Mouse (Mus musculus) spleen, adult 2 months (tissue): ENCODE measurements around the gene S100pbp. TPM values are rescaled to one million over a fixed set of nuclear protein-coding genes. Genes with fewer than 3 reads are reported as not detected.

ENCODE experiments used
- DNase-seq, 2 experiments: peaks; one replicate each; pipeline versions ENCODE4 v3.0.0 to v3.0.0-alpha.2; 2012 to 2021; ENCODE audit warnings: low spot score in 2 of 2, low read depth in 1 of 2
- H3K27ac ChIP-seq: fragments of 200-500 bp; 2 replicates; pipeline ENCODE4 v1.5.1; 2012; ENCODE audit warnings: low read length, inconsistent platforms; ENCODE audit not compliant: insufficient read depth
- H3K27me3 ChIP-seq: fragments of 200-500 bp; 2 replicates; pipeline ENCODE4 v1.6.1; 2012; ENCODE audit warnings: mild to moderate bottlenecking, moderate library complexity, low read length, inconsistent platforms; ENCODE audit not compliant: control insufficient read depth, insufficient read depth
- H3K36me3 ChIP-seq: fragments of 200-500 bp; 2 replicates; pipeline ENCODE4 v1.6.1; 2012; ENCODE audit warnings: mild to moderate bottlenecking, low read length, inconsistent platforms; ENCODE audit not compliant: control insufficient read depth, insufficient read depth
- H3K4me1 ChIP-seq: fragments of 200-500 bp; 2 replicates; pipeline ENCODE4 v1.6.1; 2011; ENCODE audit warnings: inconsistent platforms; ENCODE audit not compliant: control insufficient read depth, insufficient read depth, insufficient read length
- H3K4me3 ChIP-seq: fragments of 200-500 bp; 2 replicates; pipeline ENCODE4 v1.5.1; 2011; ENCODE audit warnings: mild to moderate bottlenecking, inconsistent platforms; ENCODE audit not compliant: insufficient read depth, insufficient read length; ENCODE audit errors: extremely low read depth
- CTCF ChIP-seq: fragments of 200-500 bp; IDR thresholded peaks from 2 replicates; pipeline ENCODE4 v1.5.1; 2011; ENCODE audit warnings: mild to moderate bottlenecking, inconsistent platforms; ENCODE audit not compliant: insufficient read depth, insufficient read length, insufficient replicate concordance; ENCODE audit errors: extremely low read depth
- POLR2A ChIP-seq: fragments of 200-500 bp; IDR thresholded peaks from 2 replicates; pipeline ENCODE4 v1.6.1; 2011; ENCODE audit warnings: low read depth, low read length, inconsistent platforms
- WGBS: fragments of 180-500 bp; shearing (Covaris S2); methylation state at CpG from one replicate; pipeline ENCODE4 v1.1.7; 2018; 5-methylcytosine and 5-hydroxymethylcytosine counted together
- polyA plus RNA-seq: library from polyadenylated mRNA; depleted of rRNA; stranded (reverse); fragments of >200 nt; gene quantifications from 2 replicates; pipeline ENCODE4 v1.2.3, GENCODE M21; 2012

Gene S100pbp
- polyA plus RNA-seq, 1 experiment, result 14.7 TPM

DNA sequence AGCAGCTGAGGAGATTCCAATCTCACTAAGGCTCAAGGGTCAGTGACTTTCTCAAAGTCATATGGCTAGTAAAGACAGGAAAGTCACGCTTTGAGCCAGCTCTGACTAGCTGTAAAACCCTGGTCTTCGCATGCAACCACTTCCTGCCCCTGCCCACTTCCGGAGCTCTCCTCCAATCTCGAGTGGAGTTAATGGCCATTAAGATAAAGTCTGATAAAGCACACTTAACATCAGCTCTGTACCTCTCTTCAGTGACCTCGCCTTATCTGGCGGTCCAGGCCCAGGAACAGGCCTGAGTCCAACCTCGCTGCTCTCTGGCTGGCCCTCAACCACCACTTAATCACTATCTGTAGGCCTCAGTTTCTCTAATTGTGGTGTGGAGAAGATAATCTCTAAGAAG, 45.0 kb upstream of the S100pbp start:
- H3K27ac ChIP-seq, result no peak overlapping the region
- WGBS, result 34% methylated on average over 7 of the region's 7 CpGs
- no peak for TF ChIP-seq POLR2A
- no peak for TF ChIP-seq CTCF
- peaks cover 2% of the 10 kb centered on the region; the same call in 1 of the 2 replicates for H3K4me1 ChIP-seq
- no peak for DNase-seq
- no peaks in the 10 kb centered on the region for H3K36me3 ChIP-seq
- H3K4me3 ChIP-seq, result no peak overlapping the region
- H3K27me3 ChIP-seq, result 0 out of 2 replicates have a peak, but pooled peaks cover 1% of the 10 kb centered on the region

DNA sequence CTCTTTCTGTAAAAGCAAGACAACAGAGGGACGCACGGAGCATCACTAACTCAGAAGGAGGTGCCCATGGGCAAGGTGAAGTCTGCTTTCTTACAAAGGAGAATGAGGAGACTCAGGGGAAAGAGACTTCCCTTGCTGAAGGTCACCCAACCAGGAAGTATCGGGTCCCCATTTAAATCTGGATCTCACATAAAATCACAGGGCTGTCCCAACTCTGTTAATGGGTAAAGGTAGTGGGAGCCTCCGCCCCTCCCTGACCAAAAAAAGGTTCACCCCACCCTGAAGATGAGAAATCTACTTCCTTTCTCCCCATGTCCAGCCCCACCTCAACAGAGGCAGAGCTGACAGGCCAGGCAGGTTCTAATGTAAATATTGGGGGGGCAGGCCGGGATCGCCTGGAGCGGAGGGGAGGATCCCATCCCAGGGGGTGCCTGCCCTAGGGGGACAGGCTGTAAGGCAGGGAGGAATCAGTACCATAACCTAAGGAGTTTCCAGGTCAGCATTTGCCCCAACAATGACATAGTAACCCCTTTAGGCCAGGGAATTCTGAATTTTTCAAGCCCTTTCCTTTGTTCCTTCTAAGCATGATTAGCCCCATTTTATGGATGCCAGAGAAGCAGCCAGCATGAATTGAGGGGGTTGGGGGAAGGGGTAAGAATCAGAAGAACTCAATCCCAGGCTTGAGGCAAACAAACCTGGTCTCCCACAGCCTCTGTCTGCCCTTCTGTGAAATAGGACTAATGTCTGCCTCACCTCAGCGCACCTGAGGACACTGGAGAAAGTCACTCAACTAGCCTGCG, 43.2 kb upstream of the S100pbp start:
- 95% methylated on average over 9 of the region's 9 CpGs for WGBS
- H3K27me3 ChIP-seq, result no peaks in the 10 kb centered on the region

DNA sequence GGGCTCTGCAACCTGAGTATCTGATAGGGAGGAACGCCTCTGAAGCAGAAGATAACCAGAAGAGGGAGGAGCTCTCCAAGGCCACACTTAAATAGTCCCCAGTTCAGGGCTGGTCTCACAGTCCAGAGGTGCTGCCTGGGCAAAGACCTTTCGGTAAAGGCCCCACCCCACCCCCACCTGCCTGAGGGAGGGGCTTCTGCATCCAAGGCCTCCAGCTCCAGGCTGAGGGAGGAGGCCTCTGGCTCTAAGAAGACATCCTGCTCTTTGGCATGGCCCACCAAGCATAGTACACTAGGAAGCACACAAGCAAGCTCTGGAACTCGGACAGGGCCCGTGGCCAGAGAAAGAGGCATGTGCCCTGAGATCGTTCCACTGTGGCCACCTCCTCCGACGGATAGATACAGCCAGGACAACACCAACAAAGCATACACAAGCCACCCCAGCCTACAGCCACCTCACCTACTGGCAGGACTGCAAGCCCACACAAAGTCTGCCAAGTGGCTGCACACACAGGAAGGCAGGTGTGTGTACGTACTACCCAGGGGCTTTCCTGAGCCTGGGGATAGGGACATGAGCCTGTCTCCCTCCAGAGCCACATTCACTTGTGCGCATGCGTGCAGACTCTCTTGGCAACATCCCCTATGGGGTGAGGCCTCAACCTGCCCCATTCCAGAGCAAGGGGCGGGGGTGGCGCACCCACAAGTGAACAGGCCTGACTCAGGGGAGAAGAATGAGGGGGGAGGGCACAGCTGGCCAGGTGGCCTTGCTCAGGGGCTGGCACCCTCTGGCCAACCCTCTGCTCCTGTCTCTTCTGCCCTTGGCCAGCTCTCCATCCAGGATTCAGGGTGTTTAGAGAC, 42.3 kb upstream of the S100pbp start:
- Histone ChIP-seq H3K4me3 (no peak overlapping the region), H3K4me1 (peaks cover 2% of the 10 kb centered on the region; the same call in 1 of the 2 replicates)
- no peak for DNase-seq

More for the DNA sequence above, 43.2 kb upstream of the S100pbp start:
- no peaks in the 10 kb centered on the region for H3K36me3 ChIP-seq
- H3K27ac ChIP-seq, result no peak overlapping the region
- no peak overlapping the region for H3K4me3 ChIP-seq
- TF ChIP-seq CTCF, result no peak
- TF ChIP-seq POLR2A, result no peak
- H3K4me1 ChIP-seq, result peaks cover 2% of the 10 kb centered on the region; the same call in 1 of the 2 replicates
- no peak for DNase-seq

DNA sequence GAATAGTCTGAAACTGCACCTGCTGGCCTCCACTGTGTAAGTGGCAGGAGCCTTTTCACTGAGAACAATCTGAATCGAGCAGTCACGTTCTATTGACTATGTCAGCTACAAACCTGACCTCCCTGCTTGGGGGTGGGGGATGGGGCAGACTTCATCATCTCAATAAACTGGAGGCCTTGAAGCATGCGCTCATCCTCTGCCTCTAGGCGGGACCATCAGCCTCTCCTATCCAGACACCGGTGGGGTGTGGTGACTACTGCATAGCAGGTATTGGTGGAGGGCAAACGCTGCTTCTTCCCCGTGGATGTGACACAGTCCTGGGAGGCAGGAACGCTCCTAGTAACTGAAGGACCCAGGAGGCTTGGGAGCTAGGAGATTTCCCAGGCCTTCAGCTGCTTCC, 41.4 kb upstream of the S100pbp start:
- H3K4me1 ChIP-seq, result peaks cover 2% of the 10 kb centered on the region; the same call in 1 of the 2 replicates

More for the DNA sequence above, 42.3 kb upstream of the S100pbp start:
- Histone ChIP-seq H3K27me3 (no peaks in the 10 kb centered on the region), H3K27ac (no peak overlapping the region), H3K36me3 (no peaks in the 10 kb centered on the region)
- WGBS, result 92% methylated on average over 12 of the region's 12 CpGs
- no peak for TF ChIP-seq CTCF
- TF ChIP-seq POLR2A, result no peak

DNA sequence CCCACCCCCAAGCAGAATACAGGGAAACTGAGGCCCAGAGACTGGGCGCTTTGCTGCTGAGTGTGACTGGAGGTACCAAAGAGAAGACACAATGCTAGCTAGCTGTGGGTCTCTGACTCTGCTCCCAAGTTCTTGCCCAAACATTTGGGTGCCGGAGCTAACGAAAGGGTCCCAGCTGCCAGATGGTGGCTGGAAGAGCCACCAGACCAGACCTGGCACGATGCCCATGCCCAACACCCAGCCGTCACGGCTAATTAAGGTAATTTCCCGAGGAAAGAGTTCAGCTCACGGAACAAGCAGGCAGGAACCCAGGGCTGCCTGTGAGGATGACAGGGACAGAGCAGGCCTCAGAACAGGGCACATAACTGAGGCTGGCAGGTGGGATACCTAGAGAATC, 38.5 kb upstream of the S100pbp start:
- 85% methylated on average over 8 of the region's 8 CpGs for WGBS
- H3K27me3 ChIP-seq, result no peaks in the 10 kb centered on the region

More for the DNA sequence above, 41.4 kb upstream of the S100pbp start:
- no peak for DNase-seq
- Histone ChIP-seq H3K4me3 (no peak overlapping the region), H3K27ac (no peak overlapping the region), H3K36me3 (no peaks in the 10 kb centered on the region), H3K27me3 (no peaks in the 10 kb centered on the region)
- TF ChIP-seq CTCF (no peak), POLR2A (no peak)
- WGBS, result 91% methylated on average over 8 of the region's 8 CpGs

DNA sequence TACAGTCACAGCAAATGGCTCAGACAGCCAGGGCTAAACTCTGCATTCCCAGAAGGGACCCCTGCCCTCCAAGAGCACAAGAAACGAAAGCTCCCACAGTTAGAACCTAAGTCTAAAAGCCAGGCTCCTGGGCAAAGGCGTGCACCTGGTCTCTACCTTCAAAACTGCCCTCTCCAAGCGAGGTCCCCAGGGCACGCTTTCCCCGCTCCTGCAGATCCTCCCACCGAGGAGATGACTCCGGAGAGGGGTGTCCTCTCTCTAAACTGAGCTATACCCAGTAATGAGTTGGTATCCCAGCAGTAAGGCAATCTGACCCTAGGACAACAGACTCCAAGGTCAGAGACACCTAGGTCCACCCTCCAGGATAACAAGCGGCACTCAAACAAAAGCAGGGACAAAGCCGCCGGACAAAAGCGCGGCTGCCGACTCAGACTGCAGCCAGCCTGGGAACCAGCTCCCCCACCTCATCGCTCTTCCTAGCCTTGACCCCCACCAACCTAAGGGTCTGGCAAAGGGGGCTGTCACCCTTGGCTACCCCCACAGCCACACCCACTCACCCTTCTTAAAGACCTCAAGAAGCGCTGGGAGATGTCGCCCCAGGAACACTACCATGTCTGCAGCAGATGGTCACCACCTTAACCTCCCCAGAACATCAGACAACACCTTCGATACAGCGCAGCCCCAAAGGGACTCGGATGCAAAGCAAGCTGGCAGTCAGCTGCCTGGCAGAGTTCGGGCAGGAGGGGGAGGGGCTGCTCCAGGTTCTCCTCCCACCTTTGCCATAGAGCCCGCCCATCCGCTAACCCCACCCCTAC, 37.9 kb upstream of the S100pbp start:
- H3K36me3 ChIP-seq, result no peaks in the 10 kb centered on the region
- TF ChIP-seq CTCF (no peak), POLR2A (no peak)
- no peaks in the 10 kb centered on the region for H3K27me3 ChIP-seq
- no peaks in the 10 kb centered on the region for H3K4me1 ChIP-seq
- no peak overlapping the region for H3K27ac ChIP-seq
- DNase-seq, result no peak
- H3K4me3 ChIP-seq, result no peak overlapping the region
- 86% methylated on average over 22 of the region's 22 CpGs for WGBS

More for the DNA sequence above, 38.5 kb upstream of the S100pbp start:
- Histone ChIP-seq H3K27ac (no peak overlapping the region), H3K4me3 (no peak overlapping the region), H3K4me1 (no peaks in the 10 kb centered on the region), H3K36me3 (no peaks in the 10 kb centered on the region)
- TF ChIP-seq POLR2A (no peak), CTCF (no peak)
- no peak for DNase-seq
